Mouse (Mus musculus): ENCODE measurements around the gene Sult1c2. TPM values are rescaled to one million over a fixed set of nuclear protein-coding genes. Genes with fewer than 3 reads are reported as not detected.

The Sult1c2 gene
- not detected for total RNA-seq (2023)

GRCm38 (mm10) chr17:53846206-53846605, at the start of gene Sult1c2:
Sult1c2 (minus strand) TSS chr17:53846339.

Other genes with a start within 250 kb of the Sult1c2 start
- 10 to 100 TPM; 12.8 to 14.8 TPM for gene Sgo1, start 157.0 kb downstream of the Sult1c2 start, total RNA-seq (2023)
- not detected for gene Sult1c1, start 144.3 kb upstream of the Sult1c2 start, total RNA-seq (2023)

All from neutrophil, adult 83 days (primary cell).